Mouse (Mus musculus) lung, postnatal 0 days (tissue): ENCODE measurements around the gene Ccdc88c.

Source experiments
- CTCF ChIP-seq: IDR thresholded peaks from 2 replicates; pipeline ENCODE4 v1.5.1; 2016; ENCODE audit warnings: antibody characterized with exemption, mild to moderate bottlenecking
- EP300 ChIP-seq: IDR thresholded peaks from 2 replicates; pipeline ENCODE4 v1.6.1; 2016; ENCODE audit warnings: antibody characterized with exemption, mild to moderate bottlenecking, control low read depth

DNA sequence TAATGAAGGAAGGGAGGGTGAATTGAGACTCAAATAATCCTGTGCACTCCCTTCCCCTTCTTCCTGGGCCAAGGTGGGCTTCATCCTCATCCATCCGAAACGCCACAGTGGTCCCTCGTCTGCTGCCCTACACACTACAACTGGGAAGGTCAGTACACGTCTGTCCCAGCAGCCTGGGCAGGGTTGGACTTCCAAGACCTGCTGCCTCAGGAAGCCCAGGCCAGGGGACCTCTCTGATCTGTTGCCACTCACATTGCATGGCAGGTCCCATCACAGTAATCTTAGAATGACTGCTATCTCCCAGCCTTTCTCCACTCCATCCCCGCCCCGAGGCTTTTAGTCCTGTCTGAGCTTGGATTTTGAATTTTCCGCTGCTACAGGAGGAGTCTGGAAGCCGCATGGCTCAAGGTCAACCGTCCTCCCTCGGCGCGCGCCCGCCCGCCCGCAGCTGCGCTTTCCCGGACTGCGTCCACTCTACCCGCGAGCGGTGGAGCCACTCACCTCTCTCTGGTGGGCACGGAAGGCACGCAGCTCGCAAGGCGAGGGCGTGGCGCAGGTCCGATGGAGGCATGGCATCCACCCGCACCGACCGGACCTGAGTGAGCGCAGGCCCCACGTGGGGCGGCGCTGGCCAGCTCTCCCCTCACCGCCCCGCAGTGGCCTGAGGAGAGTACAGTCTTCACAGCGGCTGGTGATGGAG, 121.1 kb downstream of the Ccdc88c start, which contains the start of gene Gpr68:
- 0 out of 2 replicates have a peak, but pooled peaks have one; percentile 15 for TF ChIP-seq CTCF
- TF ChIP-seq EP300 = no peak
